Mouse (Mus musculus) embryonic facial prominence, embryonic 11.5 days (tissue): ENCODE data around the gene Gjb3. TPM values are rescaled to one million over a fixed set of nuclear protein-coding genes. Genes with fewer than 3 reads are reported as not detected.

Source experiments
- polyA plus RNA-seq: library from polyadenylated mRNA; unstranded; fragments of >200 nt; fragmentation: Nextera tagmentation; extraction: Ambion mirVana; gene quantifications from 2 replicates; pipeline ENCODE4 v1.2.1, GENCODE M21; 2014

Gjb3 gene
- polyA plus RNA-seq, 1 experiment from 2014 or later: 2.7 TPM

Other genes with a start within 250 kb of the Gjb3 start
- 13.3 and 15.8 TPM in 2 replicates for gene Tmem35b, start 207.2 kb downstream of the Gjb3 start, polyA plus RNA-seq
- gene Dlgap3, start 161.6 kb downstream of the Gjb3 start, polyA plus RNA-seq: 1.4 and 1.8 TPM in 2 replicates
- 49.5 and 56.0 TPM in 2 replicates for gene Smim12, start 87.1 kb downstream of the Gjb3 start, polyA plus RNA-seq
- 13.1 and 13.4 TPM in 2 replicates for gene Gja4, start 16.8 kb downstream of the Gjb3 start, polyA plus RNA-seq
- 0.18 and 0.20 TPM in 2 replicates for gene Gjb4, start 23.2 kb upstream of the Gjb3 start, polyA plus RNA-seq
- gene Gjb5, start 27.3 kb upstream of the Gjb3 start, polyA plus RNA-seq: 0.70 and 0.84 TPM in 2 replicates